Mouse (Mus musculus) cortical plate, adult 2 months (tissue): ENCODE data around the gene Ccl24.

Experiments
- CTCF ChIP-seq: fragments of 200-500 bp; IDR thresholded peaks from 2 replicates; pipeline ENCODE4 v1.5.1; 2011; ENCODE audit warnings: mild to moderate bottlenecking, control low read depth, low read length; ENCODE audit not compliant: insufficient read depth; ENCODE audit errors: extremely low read depth
- POLR2A ChIP-seq: fragments of 200-500 bp; IDR thresholded peaks from 2 replicates; pipeline ENCODE4 v1.6.1; 2011; ENCODE audit warnings: mild to moderate bottlenecking, low read length, control low read depth; ENCODE audit not compliant: insufficient read depth; ENCODE audit errors: extremely low read depth

- no peak for TF ChIP-seq CTCF
- no peak for TF ChIP-seq POLR2A
These were observed 36.9 kb upstream of the Ccl24 start for GRCm38 (mm10) chr5:135609794-135610193.
